Mouse (Mus musculus): ENCODE data around the gene Ddb2.
"Not testable (repeated sequence)": the region's sequence is repeated elsewhere in the genome, so short reads cannot be mapped to it uniquely, and the experiment has no call there.

The Ddb2 gene

DNA sequence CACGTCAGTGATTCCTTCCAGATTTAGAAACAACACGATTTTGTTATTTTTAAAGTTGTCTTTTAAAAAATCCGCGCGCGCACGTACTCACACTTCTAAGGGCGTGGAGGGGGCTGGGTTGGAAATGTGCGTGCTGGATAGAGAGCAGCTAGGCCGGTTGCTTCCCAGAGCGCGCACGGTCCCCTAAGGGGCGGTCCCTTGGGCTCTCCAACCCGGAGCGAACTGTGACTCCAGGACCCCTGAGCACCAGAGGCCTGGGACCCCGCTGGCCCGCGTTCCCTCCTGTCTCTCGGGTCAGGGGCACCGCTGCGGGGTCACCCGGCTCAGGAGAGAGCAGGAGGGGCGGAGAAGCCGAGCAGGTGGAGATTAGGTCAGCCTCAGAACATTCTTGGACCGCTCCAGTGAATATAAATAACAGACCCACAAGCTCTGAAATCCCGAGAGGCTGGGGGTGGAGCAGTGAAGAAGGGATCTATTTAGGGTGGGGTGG is 18.9 kb upstream of the Ddb2 start, which contains the start of gene Pacsin3:
Gene Pacsin3 (plus strand): TSS at position 294 of the 490 bp plus-strand sequence.
- in situ Hi-C loops (cut with MboI, MseI) = no loop called here

DNA sequence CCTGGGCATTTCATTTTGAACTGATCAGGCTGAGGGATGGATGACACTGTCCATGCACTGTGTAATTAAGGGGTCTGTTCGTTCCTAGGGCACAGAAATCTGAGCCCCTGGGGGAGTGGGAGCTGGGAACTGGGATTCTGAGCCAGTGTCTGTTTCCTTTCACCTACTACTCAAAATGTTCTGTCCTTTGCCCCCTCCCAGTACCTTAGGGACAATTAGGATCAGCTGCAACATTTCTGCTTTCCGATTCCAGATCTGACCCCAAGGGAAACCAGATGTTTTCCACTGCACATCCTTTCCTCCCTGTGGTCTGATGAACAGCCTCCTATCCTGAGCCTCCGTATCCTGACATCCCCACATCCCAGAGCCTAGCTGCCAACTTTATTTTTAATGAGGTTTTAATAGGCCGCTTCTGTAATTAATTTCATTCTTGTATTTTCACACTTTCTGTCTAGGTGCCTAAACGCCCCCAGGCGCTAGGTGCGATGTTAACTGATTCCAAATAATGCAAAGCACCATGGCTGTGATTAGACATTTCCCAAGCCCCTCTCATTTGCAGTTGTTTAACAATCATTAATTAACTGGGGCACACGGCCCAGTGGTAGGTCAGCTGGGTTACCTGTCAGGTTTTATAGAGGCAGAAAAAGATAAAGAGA is 18.1 kb upstream of the Ddb2 start:
- in situ Hi-C loops (cut with MboI, MseI) = no loop called here

DNA sequence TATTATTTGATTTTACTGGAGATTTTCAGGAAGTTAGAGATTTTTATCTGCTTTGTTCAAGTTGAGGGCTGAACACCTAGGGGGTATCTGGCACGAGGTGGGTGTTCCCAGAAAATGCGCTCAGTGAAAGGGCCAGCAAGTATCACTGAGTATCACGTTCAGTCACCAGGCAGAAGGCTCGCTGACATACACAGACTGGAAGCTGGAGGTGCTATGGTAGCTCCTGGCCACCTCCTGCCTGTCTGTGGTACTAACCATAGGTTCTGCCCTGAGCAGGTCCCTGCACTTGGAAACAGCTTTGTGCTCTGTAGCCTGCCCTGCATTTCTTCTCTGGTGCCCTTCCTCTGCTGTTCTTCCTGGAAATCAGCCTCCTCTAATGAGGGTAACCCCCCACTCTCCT is 15.7 kb upstream of the Ddb2 start:
- in situ Hi-C loops (cut with MboI, MseI) = no loop called here

DNA sequence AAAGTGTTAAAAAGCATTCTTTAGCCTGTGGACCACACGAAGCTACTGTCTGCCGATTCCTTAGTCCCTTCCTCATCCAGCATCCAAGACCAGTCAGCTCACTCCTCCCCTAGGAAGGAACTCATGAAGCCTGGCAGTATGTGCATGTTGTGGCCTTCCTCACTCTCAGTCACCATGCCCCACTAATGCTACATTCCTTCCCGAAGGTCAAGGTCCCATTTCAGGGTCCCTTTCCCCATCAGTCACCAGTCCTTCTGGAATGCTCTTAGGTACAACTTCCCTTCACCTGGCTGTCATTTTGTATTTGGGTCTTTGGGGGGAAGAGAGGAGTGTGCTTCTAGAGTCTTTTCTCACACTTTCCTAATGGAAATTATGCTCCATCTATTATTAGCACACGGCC is 15.2 kb upstream of the Ddb2 start:
- in situ Hi-C loops (cut with MboI, MseI) = no loop called here

DNA sequence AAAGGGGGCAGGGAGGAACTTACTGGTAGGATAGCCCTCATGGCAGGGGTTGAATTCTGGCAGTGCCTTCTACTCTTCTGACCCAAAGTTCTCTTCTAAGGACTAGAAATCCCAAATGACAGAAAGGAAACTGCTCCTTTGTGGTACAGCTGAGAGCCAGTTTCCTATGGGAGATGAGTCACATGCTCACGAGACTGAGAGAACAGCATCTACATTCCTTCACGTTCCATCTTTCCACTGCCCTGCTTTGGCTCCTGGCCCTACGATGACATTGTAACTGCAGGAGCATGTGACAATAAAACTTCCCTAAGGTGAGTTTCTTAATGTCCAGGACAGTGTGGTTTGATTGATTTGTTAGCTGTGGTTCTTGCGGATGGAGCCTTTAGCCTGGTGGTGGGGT is 11.6 kb upstream of the Ddb2 start:
- in situ Hi-C loops (cut with MboI, MseI) = no loop called here

DNA sequence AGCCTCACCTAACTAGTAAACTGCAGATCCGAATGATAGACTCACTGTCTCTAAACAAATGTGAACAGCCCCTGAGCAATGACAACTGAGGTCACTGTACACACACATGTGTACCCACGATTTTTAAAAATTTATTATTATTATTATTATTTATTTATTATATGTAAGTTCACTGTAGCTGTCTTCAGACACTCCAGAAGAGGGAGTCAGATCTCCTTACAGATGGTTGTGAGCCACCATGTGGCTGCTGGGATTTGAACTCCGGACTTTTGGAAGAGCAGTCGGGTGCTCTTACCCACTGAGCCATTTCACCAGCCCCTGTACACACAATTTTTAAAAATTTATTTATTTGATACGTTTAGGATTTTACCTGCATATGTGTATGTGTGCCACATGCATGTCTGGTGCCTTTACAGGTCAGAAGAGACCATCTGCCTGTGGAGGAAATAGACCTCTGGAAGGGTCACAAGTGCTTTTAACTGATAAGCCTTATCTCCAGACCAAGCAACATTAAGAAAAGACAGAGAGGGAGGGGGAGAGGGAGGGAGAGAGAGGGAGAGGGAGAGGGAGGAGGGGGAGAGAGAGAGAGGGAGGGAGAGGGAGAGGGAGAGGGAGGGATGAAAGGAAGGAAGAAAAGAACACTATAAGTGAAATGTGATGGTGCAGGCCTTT is 7.9 kb upstream of the Ddb2 start:
- in situ Hi-C loops (cut with MboI, MseI) = no loop called here

DNA sequence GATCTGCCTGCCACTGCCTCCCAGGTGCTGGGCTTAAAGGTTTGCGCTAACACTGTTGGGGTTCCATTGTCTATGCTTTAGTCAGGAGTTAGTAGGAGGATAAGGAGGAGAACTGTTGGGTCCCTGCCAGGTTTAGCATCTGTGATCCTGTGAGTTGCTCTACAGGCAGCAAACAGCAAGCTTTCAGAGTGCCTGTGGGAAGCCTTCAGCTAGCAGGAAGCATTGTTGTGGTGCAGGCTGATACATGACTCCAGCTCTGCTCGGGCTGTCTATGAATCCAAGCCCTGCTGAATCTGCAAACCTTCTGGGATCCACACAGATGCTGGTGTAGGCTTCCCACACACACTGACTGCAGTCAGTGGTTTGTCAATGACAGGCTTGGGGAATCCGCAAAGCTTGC is 6.6 kb upstream of the Ddb2 start:
- in situ Hi-C loops (cut with MboI, MseI) = no loop called here

DNA sequence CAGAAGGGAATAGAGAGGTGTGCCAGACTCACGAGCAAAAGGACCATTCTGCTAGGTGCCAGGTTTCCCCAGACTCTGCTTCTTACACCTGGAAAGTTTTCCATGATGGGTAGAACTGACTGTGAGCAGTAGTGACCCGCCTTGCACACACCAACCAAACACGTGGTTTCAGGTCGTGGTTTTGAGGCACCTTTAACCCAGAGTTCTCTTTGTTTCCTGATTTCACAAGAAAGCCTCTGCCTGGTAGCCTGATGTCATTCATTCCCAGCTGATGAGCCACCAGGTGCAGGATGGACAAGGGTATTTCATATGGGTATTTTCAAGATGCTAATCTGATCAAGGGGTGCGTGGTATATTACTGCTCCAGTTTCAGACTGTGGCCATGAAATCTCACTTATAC is 5.8 kb upstream of the Ddb2 start:
- in situ Hi-C loops (cut with MboI, MseI) = no loop called here

DNA sequence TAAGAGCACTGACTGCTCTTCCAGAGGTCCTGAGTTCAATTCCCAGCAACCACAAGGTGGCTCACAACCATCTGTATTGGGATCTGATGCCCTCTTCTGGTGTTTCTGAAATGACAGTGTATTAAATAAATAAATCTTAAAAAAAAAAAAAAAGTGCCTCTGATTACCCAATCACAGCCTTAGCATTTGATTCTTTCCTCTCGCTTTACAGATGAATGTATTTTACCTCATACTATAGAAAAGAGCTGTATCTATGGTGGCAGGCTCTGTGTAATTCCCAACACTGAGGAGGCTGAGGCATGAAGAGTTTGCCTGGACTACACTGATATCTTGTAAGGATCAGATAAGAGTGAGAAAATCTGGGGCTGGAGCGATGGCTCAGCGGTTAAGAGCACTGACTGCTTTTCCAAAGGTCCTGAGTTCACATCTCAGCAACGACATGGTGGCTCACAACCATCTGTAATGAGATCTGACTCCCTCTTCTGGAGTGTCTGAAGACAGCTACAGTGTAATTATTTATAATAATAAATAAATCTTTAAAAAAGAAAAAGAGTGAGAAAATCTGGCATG is 814 bp upstream of the Ddb2 start:
- in situ Hi-C loops (cut with MboI, MseI) = not testable (repeated sequence)

DNA sequence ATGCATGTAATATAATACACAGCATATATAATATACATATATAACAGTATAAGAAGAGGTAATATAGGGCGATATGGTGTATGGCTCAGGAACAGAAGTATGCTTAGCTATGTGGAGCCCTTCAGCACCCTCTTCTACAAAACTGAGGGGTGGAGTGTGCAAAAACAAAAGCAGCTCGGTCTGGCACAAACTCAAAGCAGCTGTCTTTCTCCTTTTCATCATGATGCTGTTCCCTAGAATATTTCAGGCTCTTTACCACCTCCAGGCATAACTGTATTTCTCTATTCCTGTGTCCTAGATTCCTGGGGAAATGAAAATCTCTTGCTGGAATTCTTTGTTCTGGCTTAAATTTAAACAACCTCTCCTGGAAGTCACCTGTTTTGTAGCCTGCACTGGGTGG is 7.0 kb downstream of the Ddb2 start:
- in situ Hi-C loops (cut with MboI, MseI) = no loop called here

DNA sequence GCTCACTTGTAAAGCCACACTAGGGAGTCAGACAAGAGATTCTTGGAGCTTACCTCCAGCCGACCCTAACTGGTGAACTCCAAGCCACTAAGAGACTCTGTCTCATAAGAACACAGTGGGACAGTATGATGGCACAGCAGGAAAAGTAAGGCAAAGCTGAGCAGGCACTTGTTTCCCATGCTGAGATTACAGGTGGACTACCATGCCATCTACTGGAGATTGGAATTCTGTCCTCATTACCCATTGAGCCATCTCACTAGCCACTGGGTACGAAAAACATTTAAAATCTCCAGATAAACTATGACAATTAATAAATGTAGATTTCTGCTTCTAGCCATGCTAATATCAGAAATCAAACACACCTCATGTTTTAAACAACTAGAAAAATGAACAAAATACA is 13.2 kb downstream of the Ddb2 start:
- in situ Hi-C loops (cut with MboI, MseI) = no loop called here

DNA sequence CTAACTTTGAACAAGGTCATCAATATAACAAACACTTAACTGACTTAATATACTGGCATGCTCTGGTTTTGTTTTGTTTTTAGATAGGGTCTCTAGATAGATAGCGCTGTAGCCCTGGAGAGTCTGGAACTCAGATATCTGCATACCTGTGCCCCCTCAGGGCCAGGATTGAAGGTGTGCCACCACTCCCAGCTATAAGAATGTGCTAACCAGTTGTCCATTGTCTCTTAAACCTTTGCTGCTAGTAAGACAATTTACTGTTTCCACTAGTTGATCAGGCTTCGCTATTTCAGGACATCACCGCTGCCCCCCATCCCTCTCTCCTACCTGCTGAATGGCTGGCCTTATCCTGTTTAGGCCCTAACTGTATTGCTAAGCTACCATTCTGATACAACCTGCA is 16.3 kb downstream of the Ddb2 start:
- in situ Hi-C loops (cut with MboI, MseI) = no loop called here

DNA sequence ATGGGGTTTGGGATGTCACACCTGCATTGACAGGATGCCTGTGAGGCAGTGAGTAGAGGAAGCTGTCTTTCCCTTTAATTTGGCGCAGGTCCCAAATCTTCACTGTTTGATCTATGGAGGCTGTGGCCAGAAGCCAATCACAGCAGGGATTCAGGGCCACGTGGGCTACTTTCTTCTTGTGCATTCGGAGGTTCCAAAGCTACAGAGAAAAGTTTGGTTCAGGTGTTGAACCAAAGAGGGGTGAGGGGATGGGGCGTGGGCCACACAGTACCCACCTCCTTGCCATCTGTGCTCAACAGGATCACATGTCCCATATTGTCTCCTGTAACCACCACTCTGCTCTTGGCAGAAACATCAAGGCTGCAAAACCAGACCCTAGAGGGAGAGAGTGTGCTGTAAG is 19.8 kb downstream of the Ddb2 start:
- in situ Hi-C loops (cut with MboI, MseI) = no loop called here

DNA sequence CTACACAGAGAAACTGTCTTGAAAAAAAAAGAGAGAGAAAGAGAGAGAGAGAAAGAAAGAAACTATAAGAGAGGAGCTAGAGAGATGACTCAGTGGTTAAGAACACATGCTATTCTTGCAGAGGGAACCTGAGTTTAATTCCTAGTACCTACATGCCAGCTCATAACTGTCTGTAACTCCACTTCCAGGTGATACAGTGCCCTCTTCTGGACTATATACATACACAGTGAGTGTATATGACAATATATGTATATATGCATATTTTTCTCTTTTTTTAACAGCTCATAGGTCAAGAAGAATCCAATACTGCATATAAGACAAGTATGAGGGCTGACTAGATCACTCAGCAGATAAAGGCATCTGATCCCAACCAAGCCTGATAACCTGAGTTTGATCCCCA is 23.5 kb downstream of the Ddb2 start:
- in situ Hi-C loops (cut with MboI, MseI) = no loop called here

DNA sequence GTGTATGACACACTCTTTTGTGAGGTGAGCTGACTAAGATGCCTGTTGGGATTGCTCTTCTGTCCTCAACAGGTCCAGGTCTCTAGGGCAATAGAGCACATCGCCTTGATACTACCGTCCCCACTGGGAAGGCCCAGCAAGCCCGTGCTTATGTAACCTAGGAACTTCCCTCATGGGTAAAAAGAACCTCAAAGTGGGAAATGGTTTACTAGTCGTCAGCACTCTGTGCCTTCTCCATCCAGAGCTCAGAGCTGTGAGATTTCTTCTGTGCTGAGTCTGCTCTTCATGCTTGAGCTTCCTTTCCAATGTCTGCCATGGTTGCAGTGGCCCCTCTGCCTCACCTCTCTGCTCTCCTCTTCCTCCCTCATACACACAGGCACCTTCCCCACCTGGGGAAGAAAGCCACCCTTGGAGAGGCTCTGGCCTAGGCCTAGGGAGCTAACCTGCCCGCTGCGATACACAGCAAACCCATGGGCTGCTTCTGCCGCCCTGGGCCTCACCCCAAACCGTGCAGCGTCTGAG is 30.5 kb downstream of the Ddb2 start:
- in situ Hi-C loops (cut with MboI, MseI) = no loop called here

DNA sequence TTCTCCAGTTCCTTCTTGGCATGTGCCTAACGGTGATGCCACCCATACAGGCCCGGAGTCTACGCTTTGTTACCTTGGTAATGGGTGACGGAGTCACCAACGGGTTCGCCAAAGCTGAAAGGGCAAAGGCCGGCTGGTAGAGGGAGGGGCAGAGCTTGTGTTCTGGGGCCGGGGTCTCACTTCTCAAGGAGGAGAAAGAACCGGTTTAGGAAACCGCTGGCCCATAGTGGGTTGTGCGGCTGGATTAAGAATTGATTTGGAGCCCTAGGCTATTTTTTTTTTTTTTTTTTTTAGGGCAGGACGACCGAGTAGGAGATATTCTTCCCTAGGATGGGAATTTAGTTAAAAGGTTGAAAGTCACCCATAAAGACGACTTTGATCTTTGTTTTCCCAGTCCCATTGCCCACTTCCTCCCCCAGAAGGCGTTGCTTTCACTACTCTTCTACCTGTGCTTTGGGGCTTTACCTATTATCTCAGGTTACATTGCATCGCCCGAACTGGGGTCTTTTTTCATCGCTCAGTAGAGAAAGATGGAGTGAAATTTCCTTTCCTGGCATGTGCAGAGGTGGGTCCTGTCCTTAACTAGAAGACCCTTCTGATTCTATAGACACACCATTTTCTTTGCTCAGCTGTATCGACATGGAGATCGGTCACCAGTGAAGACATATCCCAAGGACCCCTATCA is 33.7 kb downstream of the Ddb2 start:
- in situ Hi-C loops (cut with MboI, MseI) = no loop called here

DNA sequence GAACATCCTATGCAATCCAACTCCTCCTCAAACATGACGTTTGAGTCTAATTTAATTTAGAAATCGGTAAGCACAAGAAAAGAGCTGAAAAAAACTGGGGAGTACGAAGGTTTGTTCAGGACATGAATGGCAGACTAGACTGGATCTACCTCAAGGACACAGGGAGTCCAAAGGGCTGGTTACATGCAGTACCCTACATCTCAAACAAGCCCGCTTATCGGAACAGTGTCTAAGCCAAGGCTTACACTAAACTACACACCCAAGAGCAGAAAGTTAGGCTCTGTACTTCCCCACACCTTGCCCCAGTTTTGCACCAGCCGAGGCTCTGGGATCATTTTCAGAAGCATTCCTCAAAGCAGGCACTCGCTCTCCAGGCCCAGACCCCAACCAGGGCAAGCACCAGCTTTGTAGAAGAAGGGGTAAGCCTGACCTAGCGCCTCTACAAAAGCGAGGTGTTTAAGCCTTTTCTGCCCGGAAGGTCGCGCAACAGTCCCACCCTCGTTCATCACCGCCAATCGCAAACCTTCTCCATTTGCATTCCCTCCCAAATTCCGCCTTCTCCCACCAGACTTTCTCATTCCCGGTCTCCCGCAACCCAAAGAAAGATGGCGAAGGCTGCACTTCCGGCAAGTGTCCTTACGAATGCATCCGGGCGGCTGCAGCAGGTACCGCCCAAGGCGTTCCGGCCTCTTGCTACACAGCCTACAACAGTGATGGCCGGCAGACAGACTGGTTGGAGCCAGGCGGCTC is 34.4 kb downstream of the Ddb2 start, which contains the start of the genes Nr1h3 and Acp2:
Gene Nr1h3 (minus strand): TSS at position 613 of the 750 bp plus-strand sequence.
Gene Acp2 (plus strand): TSS at position 664 of the 750 bp plus-strand sequence.
- in situ Hi-C loops (cut with MboI, MseI) = no loop called here

DNA sequence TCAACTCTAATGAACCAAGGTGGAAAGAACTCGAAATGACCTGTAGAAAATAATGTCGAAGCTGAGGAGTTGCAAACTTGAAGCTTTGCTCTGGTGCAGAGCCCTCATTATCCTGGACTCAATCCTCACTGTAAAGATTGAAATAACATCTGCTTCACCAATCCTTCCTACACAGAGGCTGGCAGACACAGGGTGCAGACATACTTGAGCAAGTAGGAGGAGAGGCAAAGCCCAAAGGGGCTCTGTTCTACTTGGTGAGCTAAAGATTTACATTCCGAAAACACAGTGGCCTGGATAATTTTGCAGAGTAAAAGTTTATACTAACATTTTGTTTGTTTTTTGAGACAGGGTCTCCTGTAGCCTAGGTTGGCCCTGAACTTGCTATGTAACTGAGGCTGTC is 37.9 kb downstream of the Ddb2 start:
- in situ Hi-C loops (cut with MboI, MseI) = no loop called here

DNA sequence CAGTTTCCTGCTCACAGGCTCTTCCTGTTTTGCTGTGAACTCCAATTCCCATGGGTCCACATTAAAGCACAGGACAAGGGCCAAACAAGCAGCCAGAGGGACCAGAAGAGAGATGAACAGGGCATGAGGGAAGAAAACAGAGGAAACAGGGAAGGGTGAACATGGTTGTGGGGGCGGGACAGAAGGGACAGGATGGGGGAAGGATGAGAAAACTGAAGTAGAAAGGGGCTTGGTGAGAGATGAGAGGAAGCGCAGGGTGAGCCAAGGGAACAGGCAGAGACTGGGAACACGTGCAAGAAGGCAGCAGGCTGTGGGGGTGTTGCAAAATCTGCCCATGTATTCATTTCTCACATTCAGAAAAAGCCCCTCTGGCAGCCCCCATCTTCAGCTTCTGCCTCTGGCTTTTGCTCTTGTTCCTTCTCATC is 40.2 kb downstream of the Ddb2 start:
- in situ Hi-C loops (cut with MboI, MseI) = no loop called here

DNA sequence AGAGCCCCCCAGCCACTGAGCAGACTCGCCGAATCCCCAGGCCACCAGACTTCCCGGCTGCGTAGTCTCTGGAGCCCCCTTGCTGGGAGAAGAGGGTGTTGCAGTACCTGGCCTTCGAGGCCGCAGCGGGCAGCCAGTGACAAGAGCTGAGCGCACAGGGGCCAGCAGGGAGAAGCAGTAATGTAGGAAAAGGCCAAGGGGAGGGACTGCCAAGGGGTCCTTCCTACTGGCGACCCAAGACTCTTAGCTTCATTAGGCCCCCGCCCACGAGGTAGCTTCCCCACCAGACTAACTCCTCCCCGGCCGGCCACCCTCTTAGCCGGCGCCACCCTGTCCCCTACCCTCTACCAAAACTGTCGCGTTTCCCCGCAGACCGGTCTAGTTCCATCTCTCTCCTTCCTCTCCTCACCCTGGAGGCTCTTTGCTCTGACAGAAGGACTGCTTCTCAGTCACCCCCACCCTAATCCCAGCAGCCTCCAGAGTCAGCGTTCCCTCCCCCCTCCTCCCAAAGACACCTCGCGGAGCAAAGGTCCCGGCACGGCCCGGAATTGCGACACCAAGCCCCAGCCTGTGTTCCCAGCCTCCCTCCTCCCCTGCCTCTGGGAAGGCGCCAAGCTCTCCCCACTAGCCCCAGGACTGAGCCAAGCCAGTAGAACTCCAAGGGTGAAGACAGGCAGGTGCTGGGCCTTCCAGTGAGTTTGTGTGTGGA is 42.0 kb downstream of the Ddb2 start:
- in situ Hi-C loops (cut with MboI, MseI) = loop anchor here (5.0 kb wide), 1 partner anchor 42 kb away; no protein-coding TSS in a partner anchor

DNA sequence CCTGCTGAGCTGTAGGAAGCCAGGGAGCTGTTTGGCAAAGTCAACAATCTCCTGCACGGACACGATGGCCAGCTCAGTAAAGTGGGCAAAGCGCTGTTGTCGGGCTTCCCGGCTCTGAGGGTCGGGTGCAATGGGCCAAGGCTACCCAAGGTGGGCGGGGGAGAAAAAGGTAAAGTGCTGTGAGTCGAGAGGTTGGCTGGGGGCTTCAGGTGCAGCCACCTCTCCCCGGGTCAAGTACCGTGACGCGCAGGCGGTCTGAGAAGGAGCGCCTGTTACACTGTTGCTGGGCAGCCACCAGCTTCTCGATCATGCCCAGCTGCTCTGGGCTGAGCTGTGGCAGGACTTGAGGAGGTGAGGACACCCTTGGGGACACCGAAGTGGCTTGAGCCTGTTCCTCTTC is 46.3 kb downstream of the Ddb2 start:
- in situ Hi-C loops (cut with MboI, MseI) = loop anchor here (5.0 kb wide), 1 partner anchor 38 kb away; no protein-coding TSS in a partner anchor

Data from T-helper 1 cell (primary cell).